Mouse (Mus musculus) liver, embryonic 14.5 days (tissue): ENCODE results near the gene Dock8. TPM values are rescaled to one million over a fixed set of nuclear protein-coding genes. Genes with fewer than 3 reads are reported as not detected.

Source experiments
- ATAC-seq: fragments of 200-750 bp; cut with Nextera tagmentation; 2 replicates; pipeline ENCODE4 v1.8.0; 2017; ENCODE audit warnings: moderate number of reproducible peaks, mild to moderate bottlenecking, moderate library complexity; ENCODE audit not compliant: insufficient read depth
- DNase-seq, 3 experiments: peaks; one replicate each; pipeline ENCODE4 v3.0.0-alpha.2; 2012 to 2013; ENCODE audit warnings: low read depth in 3 of 3, low spot score in 3 of 3
- H3K27ac ChIP-seq: fragments of 300-500 bp; sonication (generic); 2 replicates; pipeline ENCODE4 v1.5.1; 2014; ENCODE audit warnings: moderate library complexity, mild to moderate bottlenecking, control low read depth, inconsistent platforms
- H3K27me3 ChIP-seq: fragments of 300-500 bp; sonication (generic); 2 replicates; pipeline ENCODE4 v1.6.1; 2014; ENCODE audit warnings: mild to moderate bottlenecking, low read length, moderate library complexity; ENCODE audit not compliant: control insufficient read depth, insufficient read depth
- H3K36me3 ChIP-seq: fragments of 300-500 bp; sonication (generic); replicated peaks from 2 replicates; pipeline ENCODE4 v1.6.1; 2014; ENCODE audit warnings: low read depth; ENCODE audit not compliant: control insufficient read depth, insufficient read depth
- H3K4me1 ChIP-seq, 2 experiments: fragments of 200-500 bp in 1 of 2; fragments of 300-500 bp in 1 of 2; sonication (generic) in 1 of 2; replicated peaks; 2 replicates each; pipeline ENCODE4 v1.6.1; 2012 to 2014; ENCODE audit warnings: antibody characterized with exemption in 1 of 2, inconsistent platforms in 1 of 2, low read length in 1 of 2; ENCODE audit not compliant: control insufficient read depth in 2 of 2, insufficient read depth in 2 of 2
- H3K4me2 ChIP-seq: fragments of 300-500 bp; sonication (generic); 2 replicates; pipeline ENCODE4 v1.6.1; 2014; ENCODE audit warnings: low read depth, mild to moderate bottlenecking, control low read depth, moderate library complexity
- H3K4me3 ChIP-seq, 2 experiments: fragments of 200-500 bp in 1 of 2; fragments of 300-500 bp in 1 of 2; sonication (generic) in 1 of 2; 2 replicates each; pipeline ENCODE4 v1.5.1; 2012 to 2014; ENCODE audit warnings: low read depth in 2 of 2, low read length in 2 of 2, mild to moderate bottlenecking in 2 of 2, control low read depth in 1 of 2, inconsistent platforms in 1 of 2, moderate library complexity in 1 of 2; ENCODE audit not compliant: insufficient read depth in 1 of 2
- H3K9ac ChIP-seq: fragments of 300-500 bp; sonication (generic); replicated peaks from 2 replicates; pipeline ENCODE4 v1.6.1; 2014; ENCODE audit warnings: mild to moderate bottlenecking, control low read depth, moderate library complexity
- H3K9me3 ChIP-seq: fragments of 300-500 bp; sonication (generic); 2 replicates; pipeline ENCODE4 v1.6.1; 2016; ENCODE audit warnings: low read length, mixed read lengths; ENCODE audit not compliant: control insufficient read depth
- CTCF ChIP-seq: IDR thresholded peaks from 2 replicates; pipeline ENCODE4 v1.5.1; 2016; ENCODE audit warnings: antibody characterized with exemption, low read depth, control low read depth
- EP300 ChIP-seq: IDR thresholded peaks from 2 replicates; pipeline ENCODE4 v1.6.1; 2016; ENCODE audit warnings: antibody characterized with exemption, low read depth
- WGBS: fragments of 180-500 bp; shearing (Covaris S2); extraction: QIAGEN DNeasy Blood & Tissue Kit; methylation state at CpG from one replicate; pipeline ENCODE4 v1.1.7; 2014; ENCODE audit not compliant: insufficient replicate concordance; 5-methylcytosine and 5-hydroxymethylcytosine counted together
- polyA plus RNA-seq, 2 experiments: library from polyadenylated mRNA; depleted of rRNA in 1 of 2; stranded (reverse) in 1 of 2; unstranded in 1 of 2; fragments of >200 nt; fragmentation: Nextera tagmentation in 1 of 2; extraction: Ambion mirVana in 1 of 2; gene quantifications; 2 replicates each; pipeline versions ENCODE4 v1.2.1 to v1.2.3; 2012 to 2014

Gene Dock8
- polyA plus RNA-seq, 2 experiments: 3.4 to 5.9 TPM

GRCm38 (mm10) chr19:25098941-25099340 is 99.6 kb downstream of the Dock8 start:
- H3K4me3 ChIP-seq: no peak overlapping the region
- no peak overlapping the region for H3K27ac ChIP-seq
- H3K9ac ChIP-seq: no peak overlapping the region
- peaks cover 2 to 18% of the 10 kb centered on the region in 2 experiments; a peak in 1 of 4 replicates for H3K4me1 ChIP-seq
- H3K4me2 ChIP-seq: no peak overlapping the region
- DNase-seq (no peak), ATAC-seq (no peak)
- H3K27me3 ChIP-seq: no peaks in the 10 kb centered on the region
- TF ChIP-seq EP300 (no peak), CTCF (no peak)
- no peaks in the 10 kb centered on the region for H3K9me3 ChIP-seq
- no peaks in the 10 kb centered on the region for H3K36me3 ChIP-seq
- WGBS: 66% methylated on average over 4 of the region's 4 CpGs

GRCm38 (mm10) chr19:25105682-25106081 is 106.3 kb downstream of the Dock8 start:
- Histone ChIP-seq H3K27me3 (no peaks in the 10 kb centered on the region), H3K4me3 (no peak overlapping the region), H3K9ac (no peak overlapping the region), H3K9me3 (no peaks in the 10 kb centered on the region), H3K4me1 (no peaks in the 10 kb centered on the region), H3K27ac (no peak overlapping the region), H3K36me3 (no peaks in the 10 kb centered on the region), H3K4me2 (no peak overlapping the region)
- WGBS: 52% methylated on average over 9 of the region's 9 CpGs
- DNase-seq (no peak), ATAC-seq (no peak)
- TF ChIP-seq EP300 (no peak), CTCF (no peak)

DNA sequence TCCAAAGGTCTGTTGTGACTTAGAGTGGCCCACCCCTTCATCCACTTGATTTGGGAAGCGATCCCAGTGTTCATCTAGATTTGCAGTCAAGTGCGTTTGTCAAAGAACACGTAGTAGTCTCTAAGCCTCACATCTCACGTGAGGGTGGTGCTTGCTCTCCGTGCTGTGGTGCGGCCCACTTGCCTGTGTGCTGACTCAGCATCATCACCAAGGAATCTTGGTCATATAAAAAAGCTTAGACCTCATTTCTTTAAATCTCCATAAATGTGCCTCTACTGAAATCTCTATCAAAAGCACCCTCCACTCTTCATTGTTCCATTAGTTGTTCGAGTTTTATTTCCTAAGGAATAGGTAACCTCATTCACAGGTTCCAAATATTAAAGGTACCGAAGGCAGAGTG is 107.0 kb downstream of the Dock8 start:
- Histone ChIP-seq H3K4me3 (no peak overlapping the region), H3K9ac (no peak overlapping the region), H3K36me3 (no peaks in the 10 kb centered on the region), H3K9me3 (no peaks in the 10 kb centered on the region), H3K4me1 (no peaks in the 10 kb centered on the region), H3K27me3 (no peaks in the 10 kb centered on the region), H3K27ac (no peak overlapping the region), H3K4me2 (no peak overlapping the region)
- TF ChIP-seq CTCF (no peak), EP300 (no peak)
- WGBS: 80% methylated on average over 8 of the region's 8 CpGs
- DNase-seq (no peak), ATAC-seq (no peak)

GRCm38 (mm10) chr19:25107417-25107816 is 108.1 kb downstream of the Dock8 start:
- Histone ChIP-seq H3K4me3 (no peak overlapping the region), H3K9me3 (no peaks in the 10 kb centered on the region), H3K36me3 (no peaks in the 10 kb centered on the region), H3K4me1 (no peaks in the 10 kb centered on the region; a peak in 1 of 4 replicates), H3K9ac (no peak overlapping the region), H3K27me3 (no peaks in the 10 kb centered on the region), H3K27ac (no peak overlapping the region), H3K4me2 (no peak overlapping the region)
- ATAC-seq (no peak), DNase-seq (no peak)
- WGBS: 60% methylated on average over 4 of the region's 4 CpGs
- peak; percentile 31; the same call in 1 of the 2 replicates for TF ChIP-seq CTCF
- TF ChIP-seq EP300: no peak

DNA sequence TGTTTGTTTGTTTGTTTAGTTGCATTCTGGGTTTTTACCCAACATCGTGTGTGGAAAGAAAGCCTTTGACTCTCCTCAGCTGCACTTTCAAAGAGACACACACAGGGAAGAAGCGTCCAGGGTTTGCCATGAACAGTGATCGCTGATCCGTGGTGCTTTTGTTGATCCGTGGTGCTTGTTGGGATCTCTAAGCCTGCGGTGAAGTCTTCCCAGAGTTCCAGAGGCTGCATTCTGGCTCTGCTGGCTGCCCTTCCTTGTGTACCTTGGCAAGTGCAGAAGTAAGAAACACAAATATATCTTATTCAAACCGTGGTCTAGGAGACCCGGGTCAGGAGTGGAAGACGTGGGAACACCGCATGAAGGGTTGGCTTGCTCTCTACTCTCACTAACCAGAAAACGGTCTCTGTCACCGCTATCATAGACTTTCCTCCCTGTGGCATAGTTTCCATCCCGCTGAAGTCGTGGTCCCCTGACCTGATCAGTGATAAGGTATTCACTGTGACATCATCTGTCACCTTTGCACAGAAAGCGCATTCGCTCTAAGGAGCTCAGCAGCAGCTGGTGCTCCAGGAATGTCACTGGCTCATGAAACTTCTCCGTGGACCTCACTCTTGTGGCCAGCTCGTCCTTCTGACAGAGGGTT is 112.4 kb downstream of the Dock8 start:
- no peak for TF ChIP-seq CTCF
- TF ChIP-seq EP300: no peak
- H3K9me3 ChIP-seq: no peaks in the 10 kb centered on the region
- no peak overlapping the region for H3K4me2 ChIP-seq
- no peak overlapping the region for H3K9ac ChIP-seq
- H3K4me1 ChIP-seq: peaks cover 0 to 3% of the 10 kb centered on the region in 2 experiments; a peak in 2 of 4 replicates
- H3K4me3 ChIP-seq: no peak overlapping the region
- DNase-seq (no peak), ATAC-seq (no peak)
- 69% methylated on average over 18 of the region's 18 CpGs for WGBS
- no peak overlapping the region for H3K27ac ChIP-seq
- H3K36me3 ChIP-seq: no peaks in the 10 kb centered on the region
- no peaks in the 10 kb centered on the region for H3K27me3 ChIP-seq
